Mouse (Mus musculus) layer of hippocampus, adult 18-20 months (tissue): Measurements from ENCODE around the gene Nin. TPM values are rescaled to one million over a fixed set of nuclear protein-coding genes. Genes with fewer than 3 reads are reported as not detected.

ENCODE experiments used
- DNase-seq, 2 experiments: peaks; one replicate each; pipeline ENCODE4 v3.0.0; 2022; ENCODE audit warnings: low spot score in 2 of 2
- total RNA-seq, 2 experiments: library from RNA; stranded (reverse); gene quantifications; 2 replicates each; pipeline ENCODE4 v1.2.3; 2021

The Nin gene
- total RNA-seq, 2 experiments from 2014 or later, result 62.4 to 69.6 TPM

DNA sequence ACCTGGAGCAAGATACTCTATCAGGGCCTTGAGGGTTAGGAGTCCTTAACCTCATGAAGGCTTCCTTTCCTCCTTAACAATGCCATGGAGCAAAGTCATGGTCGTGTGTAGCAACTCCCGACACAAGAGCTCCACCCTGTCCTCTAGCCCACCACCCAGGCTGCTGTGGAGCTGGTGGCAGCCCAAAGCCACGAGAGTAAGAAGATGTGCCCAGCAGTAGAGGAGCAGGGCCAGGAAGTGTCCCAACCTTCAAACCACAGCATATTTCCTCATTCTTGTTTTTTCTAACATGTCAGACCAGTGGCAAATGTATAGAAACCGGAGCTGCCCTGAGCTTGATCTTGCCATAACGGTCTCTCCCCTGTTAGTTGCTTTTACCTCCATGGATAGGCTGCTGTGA is 29.3 kb downstream of the Nin start:
- no peak for DNase-seq

- DNase-seq, result no peak
Observed at GRCm38 (mm10) chr12:70083737-70084136, 29.8 kb downstream of the Nin start.

- no peak for DNase-seq
Observed at GRCm38 (mm10) chr12:70082935-70083532, 30.5 kb downstream of the Nin start.

DNA sequence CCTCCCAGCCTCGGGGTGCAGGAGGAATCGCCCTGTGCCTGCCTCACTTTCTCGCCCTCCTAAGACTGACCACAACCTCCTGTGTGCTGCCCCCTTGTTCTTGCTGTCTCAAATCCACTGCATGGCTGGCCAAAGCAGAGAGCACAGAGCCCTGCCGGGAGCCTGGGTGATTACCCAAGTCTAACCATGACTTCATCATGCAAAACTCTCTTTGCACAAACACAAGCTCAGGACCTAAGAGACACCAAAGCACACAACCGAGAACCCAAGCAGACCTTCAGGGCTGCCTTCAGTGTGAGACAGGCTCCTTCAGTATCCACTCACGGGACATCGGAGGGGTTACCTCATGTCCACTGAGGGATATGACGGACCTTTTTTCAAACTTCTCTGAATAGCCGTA is 31.0 kb downstream of the Nin start:
- no peak for DNase-seq

GRCm38 (mm10) chr12:70078471-70079025 is 35.0 kb downstream of the Nin start:
- DNase-seq, result no peak

DNA sequence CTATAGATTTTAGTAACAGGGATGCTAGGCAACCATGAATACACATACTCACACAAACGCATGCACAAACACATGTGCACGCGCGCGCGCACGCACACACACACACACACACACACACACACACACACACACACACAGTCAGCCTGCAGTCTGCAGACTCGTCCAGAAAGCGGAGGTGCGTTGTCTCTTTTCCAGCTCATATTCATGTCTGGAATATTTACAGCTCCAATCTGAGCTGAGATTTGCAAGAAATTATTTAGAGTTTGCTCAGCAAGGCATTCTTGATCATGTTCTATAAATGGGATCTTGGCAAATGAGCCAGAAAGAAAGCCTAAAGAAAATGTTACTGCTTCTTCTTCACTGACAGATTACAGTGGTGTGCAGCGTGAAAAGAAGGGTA is 37.0 kb downstream of the Nin start:
- peak in 1 of 2 experiments; percentile 34 for DNase-seq

GRCm38 (mm10) chr12:70075001-70075400 is 38.5 kb downstream of the Nin start:
- no peak for DNase-seq

- DNase-seq, result no peak
Observed at GRCm38 (mm10) chr12:70070888-70071287, 42.6 kb downstream of the Nin start.

DNA sequence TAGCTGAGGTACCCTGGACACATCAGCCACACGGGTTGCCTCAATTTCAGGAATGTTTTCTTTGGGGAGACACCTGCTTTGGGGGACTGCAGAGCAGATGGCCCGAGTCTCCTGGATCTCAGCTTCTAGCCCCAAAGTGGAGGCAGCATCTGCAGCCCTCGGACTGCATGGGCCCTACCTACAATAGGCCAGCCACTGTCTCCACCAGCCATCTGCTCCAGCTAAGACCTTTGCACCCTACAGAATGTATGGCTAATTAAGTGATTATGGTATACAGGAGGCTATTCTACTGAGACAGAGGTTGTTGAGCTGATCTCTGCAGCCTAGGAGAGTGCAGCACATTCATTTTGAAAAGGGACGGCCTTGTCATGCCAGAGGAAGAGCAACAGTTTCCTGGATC is 43.2 kb downstream of the Nin start:
- no peak for DNase-seq

GRCm38 (mm10) chr12:70068647-70069257 is 44.8 kb downstream of the Nin start:
- no peak for DNase-seq

GRCm38 (mm10) chr12:70067849-70068248 is 45.7 kb downstream of the Nin start:
- DNase-seq, result peak in 1 of 2 experiments; percentile 73

- peak in 1 of 2 experiments; percentile 79 for DNase-seq
Observed at GRCm38 (mm10) chr12:70062114-70062513, 51.4 kb downstream of the Nin start.

DNA sequence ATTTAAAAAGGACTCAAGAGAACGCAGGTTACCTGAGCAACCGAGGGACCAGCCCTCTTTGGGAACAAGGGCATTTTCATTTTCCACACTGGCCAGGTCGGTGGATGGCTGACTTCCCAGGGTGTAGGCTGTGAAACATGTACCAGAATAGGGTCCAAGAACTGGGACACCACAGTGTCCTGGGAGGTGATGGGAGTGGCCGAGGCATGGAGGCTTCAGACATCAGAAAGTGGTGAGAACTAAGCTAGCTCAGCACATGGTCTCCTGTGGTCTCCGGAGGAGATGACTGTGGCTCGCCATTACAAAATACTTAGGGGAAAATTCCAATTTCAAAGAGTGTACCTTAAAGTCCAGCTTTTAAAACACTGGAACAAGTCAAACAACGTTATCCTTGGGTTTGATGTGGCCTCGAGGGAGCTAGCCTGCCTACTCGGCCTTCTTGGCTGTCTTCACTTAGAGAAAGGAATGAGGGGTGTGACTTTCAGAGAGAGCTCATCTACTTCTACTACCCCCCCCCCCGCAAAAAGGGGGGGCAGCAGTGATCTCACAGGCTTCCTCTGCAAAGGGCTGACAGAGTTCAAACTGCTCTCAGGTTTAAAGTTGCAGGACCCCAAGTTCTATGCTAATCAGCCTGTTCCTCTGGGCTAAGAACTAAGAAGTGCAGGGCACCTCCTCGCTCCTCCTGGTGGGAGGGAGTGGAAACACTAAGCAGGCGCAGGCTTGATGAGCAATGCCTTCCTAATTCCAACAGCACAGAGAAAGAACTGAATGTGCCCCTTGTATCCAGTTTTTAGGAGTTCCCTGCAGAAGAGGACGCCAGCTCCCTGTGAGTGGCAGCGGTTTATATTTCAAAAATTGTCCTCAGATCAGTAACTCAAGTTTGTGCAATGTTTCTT is 54.3 kb downstream of the Nin start:
- peak in 1 of 2 experiments; percentile 46 for DNase-seq

DNA sequence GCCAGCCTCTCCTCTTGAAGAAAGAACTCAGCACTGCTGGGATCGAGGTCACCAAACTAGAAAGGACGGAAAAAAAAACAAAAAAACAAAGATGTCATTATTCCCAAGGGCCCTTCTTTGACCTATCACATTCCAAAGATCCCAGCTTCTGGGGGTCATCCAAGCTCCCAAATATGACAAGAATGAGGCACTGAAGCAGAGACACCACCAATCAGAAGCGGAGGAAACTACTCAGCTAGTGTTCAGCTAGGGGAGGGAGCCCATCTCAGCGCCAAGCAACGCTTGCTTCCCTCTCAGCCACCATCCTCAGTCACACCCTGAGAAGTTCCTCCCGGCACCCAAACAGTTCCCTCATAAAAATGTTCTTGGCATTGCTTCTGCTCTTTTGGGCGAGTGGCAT is 62.8 kb downstream of the Nin start:
- no peak for DNase-seq

DNA sequence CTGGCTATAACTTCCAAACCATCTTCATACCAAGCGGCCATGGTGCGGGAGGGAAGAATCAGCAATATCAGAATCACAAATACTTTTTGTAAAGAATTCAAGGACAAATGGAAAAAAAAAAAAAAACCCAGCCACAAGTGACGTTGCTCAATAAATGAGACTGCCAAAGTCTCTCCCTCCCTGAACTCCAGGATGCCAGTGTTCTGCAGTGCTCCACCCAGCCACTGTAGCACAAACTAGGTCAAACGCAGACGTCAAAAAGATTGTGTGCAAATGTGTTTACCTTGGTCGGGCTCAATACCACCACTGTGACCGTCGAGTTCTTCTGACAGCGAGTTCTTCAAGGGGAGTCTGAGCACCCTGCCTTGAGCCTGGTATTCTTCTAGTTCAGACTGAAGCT is 64.8 kb downstream of the Nin start:
- DNase-seq, result no peak

GRCm38 (mm10) chr12:70047281-70047680 is 66.2 kb downstream of the Nin start:
- DNase-seq, result no peak

- DNase-seq, result no peak
Observed at GRCm38 (mm10) chr12:70044353-70044752, 69.2 kb downstream of the Nin start.

DNA sequence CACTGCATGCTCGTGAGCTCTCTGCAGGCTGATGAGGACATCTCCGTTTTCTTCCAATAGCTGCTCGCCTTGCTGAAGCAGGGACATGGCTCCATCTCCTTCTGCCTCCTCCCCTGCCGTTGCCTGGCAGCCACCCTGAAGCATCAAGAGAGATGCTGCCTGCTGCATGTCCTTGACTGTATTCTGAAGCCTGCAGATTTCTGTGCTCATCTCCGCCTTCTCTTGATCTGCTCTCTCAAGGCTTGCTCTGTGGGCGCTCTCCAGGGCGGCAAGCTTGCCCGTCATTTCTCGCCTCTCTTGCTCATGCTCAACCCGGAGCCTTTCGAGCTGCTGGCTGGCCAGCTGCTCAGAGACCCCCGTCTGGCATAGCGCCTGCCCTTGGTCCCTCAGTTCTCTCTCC is 70.1 kb downstream of the Nin start:
- DNase-seq, result peak; percentile 71 to 72

DNA sequence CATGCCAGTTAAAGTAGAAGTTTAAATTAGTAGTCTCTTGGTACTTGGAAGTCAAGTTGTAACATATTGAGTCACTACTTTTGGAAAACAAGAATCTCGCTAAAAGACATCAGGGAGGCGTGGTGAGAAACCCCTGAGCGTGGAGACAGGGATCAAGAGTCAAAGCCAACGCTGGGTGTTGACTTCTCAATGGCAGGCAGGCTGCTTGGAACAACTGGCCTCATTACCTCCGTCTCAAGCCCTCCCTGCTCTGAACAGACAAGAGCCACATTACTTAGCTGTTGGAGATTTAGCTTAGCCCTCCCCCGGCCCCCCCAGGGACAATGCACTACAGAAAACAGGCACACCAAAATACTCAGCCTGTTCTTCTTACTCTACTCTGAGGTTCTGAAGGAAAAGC is 72.5 kb downstream of the Nin start:
- DNase-seq, result no peak

DNA sequence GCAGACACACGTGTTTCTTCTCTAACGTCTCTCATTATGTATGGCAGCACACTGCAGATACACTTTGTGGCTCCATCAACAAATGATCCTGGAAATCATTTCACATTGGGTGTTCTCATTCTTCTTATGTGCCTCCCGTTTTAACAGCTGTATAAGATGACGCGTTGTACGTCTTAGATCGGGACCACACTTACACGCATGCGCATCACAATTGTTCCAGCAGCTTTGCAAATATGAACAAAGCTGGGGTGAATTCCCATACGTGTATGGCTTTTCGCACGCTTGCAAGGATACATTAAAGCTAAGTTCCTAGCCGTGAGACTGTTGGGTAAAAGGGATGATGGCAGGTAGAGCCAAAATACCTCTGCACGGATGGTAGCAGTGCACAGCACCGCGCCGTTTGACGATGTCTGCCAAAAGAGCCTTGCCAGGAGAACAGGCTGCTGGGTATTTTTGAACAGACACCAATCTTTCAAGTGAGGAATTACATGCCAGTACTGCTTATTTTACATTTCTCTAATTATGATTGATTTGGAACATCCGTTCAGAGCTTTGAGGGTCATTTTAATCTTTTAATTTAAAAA is 76.7 kb downstream of the Nin start:
- peak in 1 of 2 experiments; percentile 68 for DNase-seq

GRCm38 (mm10) chr12:70026233-70026632 is 87.3 kb downstream of the Nin start:
- no peak for DNase-seq

DNA sequence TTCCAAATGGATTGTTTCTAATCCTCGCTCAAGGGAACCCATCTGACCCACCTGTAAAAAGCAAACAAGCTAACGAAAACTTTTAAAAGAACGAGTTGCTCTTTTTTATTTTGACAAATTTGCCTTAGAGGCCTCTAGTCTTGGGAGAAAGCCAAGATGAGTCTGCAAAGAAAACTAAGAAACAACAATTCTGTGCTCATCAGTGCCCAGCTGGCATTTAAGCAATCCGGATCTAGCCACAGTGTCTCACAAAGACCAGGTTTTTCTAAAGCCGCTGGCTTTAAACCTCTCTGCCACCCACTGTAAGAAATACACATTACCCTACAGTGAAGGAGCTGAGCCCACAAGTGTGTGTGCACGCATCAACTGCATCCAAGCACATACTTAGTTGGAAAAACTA is 88.1 kb downstream of the Nin start:
- no peak for DNase-seq
